Mouse (Mus musculus) heart, embryonic 13.5 days (tissue): Measurements from ENCODE around the gene Chn1. TPM values are rescaled to one million over a fixed set of nuclear protein-coding genes. Genes with fewer than 3 reads are reported as not detected.

Experiments used
- polyA plus RNA-seq: library from polyadenylated mRNA; unstranded; fragments of >200 nt; fragmentation: Nextera tagmentation; extraction: Ambion mirVana; gene quantifications from 2 replicates; pipeline ENCODE4 v1.2.1, GENCODE M21; 2015

The Chn1 gene
- polyA plus RNA-seq, 1 experiment from 2014 or later, result 16.7 TPM

Other genes starting within 250 kb of the Chn1 start
- 4.0 and 5.0 TPM in 2 replicates for gene Wipf1, start 245.6 kb downstream of the Chn1 start, polyA plus RNA-seq
- 0.15 and 0.37 TPM in 2 replicates for gene Chrna1, start 195.0 kb downstream of the Chn1 start, polyA plus RNA-seq
- 33.1 and 40.0 TPM in 2 replicates for gene Atf2, start 117.3 kb upstream of the Chn1 start, polyA plus RNA-seq
- gene Atp5g3, start 136.0 kb upstream of the Chn1 start, polyA plus RNA-seq, result 2,386 and 2,786 TPM in 2 replicates